Mouse (Mus musculus) hindbrain, embryonic 15.5 days (tissue): ENCODE data around the gene Ddx4. TPM values are rescaled to one million over a fixed set of nuclear protein-coding genes. Genes with fewer than 3 reads are reported as not detected.

Experiments used
- polyA plus RNA-seq: library from polyadenylated mRNA; unstranded; fragments of >200 nt; fragmentation: Nextera tagmentation; extraction: Ambion mirVana; gene quantifications from 2 replicates; pipeline ENCODE4 v1.2.1, GENCODE M21; 2015

Gene Ddx4
- polyA plus RNA-seq, 1 experiment from 2014 or later = 1.2 TPM

Other genes starting within 250 kb of the Ddx4 start
- 24.8 and 26.2 TPM in 2 replicates for gene Il6st, start 188.4 kb downstream of the Ddx4 start, polyA plus RNA-seq
- 0.09 and 0.20 TPM in 2 replicates for gene Il31ra, start 58.1 kb downstream of the Ddx4 start, polyA plus RNA-seq
- gene Slc38a9, start 8.3 kb upstream of the Ddx4 start, polyA plus RNA-seq = 19.9 and 23.7 TPM in 2 replicates
- 66.6 and 70.9 TPM in 2 replicates for gene Plpp1, start 148.3 kb upstream of the Ddx4 start, polyA plus RNA-seq